23 mouse cellular contexts compared by ENCODE assay signal in genomic region chr7:84125730-84126129, GRCm38 (mm10). TPM values are rescaled to one million over a fixed set of nuclear protein-coding genes. Genes with fewer than 3 reads are reported as not detected.
"Had no signal": no experiment of that assay in that cellular context is flagged by ENCODE, and none has a peak within 500 bp of the region (broad histone marks: within the 10 kb centered on the region; RNA-seq: fewer than 3 reads in every experiment).

No protein-coding gene starts in this region.

- DNase-seq: kidney, postnatal 14 days; layer of hippocampus, adult 9-11 months; liver; liver, embryonic 13.5 days; lung, adult 2 months; lung, postnatal 14 days; lung, postnatal 4 days; midbrain, embryonic 14.5 days; right cerebral cortex, adult 18-20 months; right cerebral cortex, postnatal 14 days; right cerebral cortex, postnatal 4 days; thymus, adult 2 months; thymus, postnatal 14 days; thymus, postnatal 4 days had no signal

- H3K36me3 ChIP-seq: limb, embryonic 10.5 days; limb, embryonic 13.5 days; liver, embryonic 13.5 days; neural tube, embryonic 12.5 days; neural tube, embryonic 15.5 days had no signal

- H3K4me2 ChIP-seq: limb, embryonic 13.5 days; liver, embryonic 13.5 days; midbrain, embryonic 11.5 days; neural tube, embryonic 12.5 days; neural tube, embryonic 15.5 days had no signal

- H3K27me3 ChIP-seq: limb, embryonic 13.5 days; liver, embryonic 13.5 days; neural tube, embryonic 12.5 days; neural tube, embryonic 15.5 days had no signal

- H3K9ac ChIP-seq: limb, embryonic 13.5 days; liver, embryonic 13.5 days; neural tube, embryonic 12.5 days; neural tube, embryonic 15.5 days had no signal

- H3K4me3 ChIP-seq: layer of hippocampus, adult 2 months; limb, embryonic 10.5 days; limb, embryonic 13.5 days; liver, embryonic 13.5 days; neural tube, embryonic 12.5 days; neural tube, embryonic 15.5 days had no signal

- H3K9me3 ChIP-seq: limb, embryonic 10.5 days; limb, embryonic 13.5 days; liver, embryonic 13.5 days; neural tube, embryonic 12.5 days; neural tube, embryonic 15.5 days had no signal

- H3K27ac ChIP-seq: limb, embryonic 10.5 days; limb, embryonic 13.5 days; liver, embryonic 13.5 days; neural tube, embryonic 12.5 days; neural tube, embryonic 15.5 days; stomach, postnatal 0 days had no signal

RNA-seq across cellular contexts. Expression of gene Cemip, which starts 39.4 kb away (rescaled TPM):
- total RNA-seq: megakaryocyte progenitor cell, adult 5-6 weeks had no signal
- polyA plus RNA-seq: limb, embryonic 10.5 days; liver, embryonic 16.5 days had no signal
